Mouse (Mus musculus) activated CD4-positive, CD25-positive, alpha-beta regulatory T cell (primary cell): ENCODE data around the gene Rora. TPM values are rescaled to one million over a fixed set of nuclear protein-coding genes. Genes with fewer than 3 reads are reported as not detected.

ENCODE experiments used
- polyA plus RNA-seq, 2 experiments: library from polyadenylated mRNA; unstranded; fragments of 100-300 nt; shearing (Covaris generic); gene quantifications; one replicate each; pipeline ENCODE4 v1.2.1; 2017

Rora gene
- 10 to 100 TPM; 20.8 to 68.3 TPM for polyA plus RNA-seq

DNA sequence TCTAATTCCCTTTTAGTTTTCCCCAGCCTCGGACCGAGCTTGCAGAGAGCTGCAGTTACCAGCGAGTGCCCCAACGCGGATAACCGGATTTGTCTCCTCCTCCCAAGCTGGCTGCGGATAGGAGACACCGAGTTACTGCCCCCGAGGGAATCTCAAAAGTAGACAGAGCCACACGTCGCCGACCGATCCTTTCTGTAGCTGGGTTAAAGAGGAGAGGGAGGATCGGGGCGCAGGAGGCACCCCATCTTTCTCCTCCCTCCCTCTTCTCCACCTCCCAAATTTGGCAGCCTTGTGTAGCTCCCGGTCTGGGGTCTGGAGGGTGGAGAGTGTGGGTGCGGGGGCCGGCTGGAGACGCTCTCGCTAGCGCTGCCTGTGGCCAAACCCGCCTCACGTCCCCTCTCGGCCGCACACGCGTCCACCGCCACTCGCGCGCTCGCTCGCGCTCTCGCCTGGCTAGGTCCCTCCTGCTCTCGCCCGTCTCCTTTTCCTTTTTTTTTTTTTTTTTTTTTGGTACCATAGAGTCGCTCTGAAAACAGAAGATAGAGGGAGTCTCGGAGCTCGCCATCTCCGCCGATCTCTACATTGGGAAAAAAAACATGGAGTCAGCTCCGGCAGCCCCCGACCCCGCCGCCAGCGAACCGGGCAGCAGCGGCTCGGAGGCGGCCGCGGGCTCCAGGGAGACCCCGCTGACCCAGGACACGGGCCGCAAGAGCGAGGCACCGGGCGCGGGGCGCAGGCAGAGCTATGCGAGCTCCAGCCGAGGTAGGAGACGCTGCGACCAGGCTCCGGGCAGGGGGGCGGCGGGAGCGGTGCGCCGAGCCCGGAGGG is at the start of gene Rora:
Rora (plus strand) TSS at position 576 of the 828 bp plus-strand sequence.

GRCm38 (mm10) chr9:69397760-69398452 is 744.3 kb downstream of the Rora start, which contains the start of gene Ice2:
TSS of gene Ice2 (plus strand) at chr9:69397906.

